Mouse (Mus musculus): ENCODE measurements around the gene Try5. TPM values are rescaled to one million over a fixed set of nuclear protein-coding genes. Genes with fewer than 3 reads are reported as not detected.
"Not testable (repeated sequence)": the region's sequence is repeated elsewhere in the genome, so short reads cannot be mapped to it uniquely, and the experiment has no call there.

Gene Try5
- polyA plus RNA-seq (2012; rRNA removed) = 0.70 and 3.2 TPM in 2 replicates

DNA sequence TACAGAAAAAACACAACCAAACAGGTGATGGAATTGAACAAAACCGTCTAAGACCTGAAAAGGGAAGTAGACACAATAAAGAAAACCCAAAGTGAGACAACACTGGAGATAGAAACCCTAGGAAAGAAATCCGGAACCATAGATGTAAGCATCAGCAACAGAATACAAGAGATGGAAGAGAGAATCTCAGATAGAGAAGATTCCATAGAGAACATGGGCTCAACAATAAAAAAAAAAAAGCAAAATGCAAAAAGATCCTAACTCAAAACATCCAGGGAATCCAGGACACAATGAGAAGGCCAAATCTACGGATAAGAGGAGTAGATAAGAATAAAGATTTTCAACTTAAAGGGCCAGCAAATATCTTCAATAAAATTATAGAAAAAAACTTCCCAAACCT, at the start of gene Try5:
TSS of gene Try5 (minus strand) at position 101 of the 400 bp plus-strand sequence.
- DNase-seq (ENCODE audit: low read depth) = not testable (repeated sequence)

DNA sequence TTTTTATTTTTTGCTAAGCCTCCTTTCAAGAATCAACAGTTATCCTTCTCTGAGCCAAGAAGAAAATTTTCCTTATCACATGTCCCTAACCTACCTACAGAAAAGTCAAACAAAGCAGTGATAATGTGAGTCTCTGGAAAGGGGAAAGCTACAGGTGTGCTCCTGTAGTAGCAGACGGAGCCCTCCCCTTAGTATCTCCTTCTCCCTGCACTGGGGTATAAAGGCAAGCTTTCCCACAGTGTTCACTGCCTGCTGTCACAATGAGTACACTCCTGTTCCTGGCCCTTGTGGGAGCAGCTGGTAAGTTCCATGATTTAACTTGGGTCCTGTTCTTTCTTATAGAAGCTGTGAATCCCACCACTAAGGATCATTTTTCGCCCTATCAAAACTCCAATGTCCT, 37.3 kb upstream of the Try5 start, which contains the start of gene Try10:
TSS of gene Try10 (plus strand) at position 174 of the 400 bp plus-strand sequence.
- no peak for DNase-seq (ENCODE audit: low read depth)

DNA sequence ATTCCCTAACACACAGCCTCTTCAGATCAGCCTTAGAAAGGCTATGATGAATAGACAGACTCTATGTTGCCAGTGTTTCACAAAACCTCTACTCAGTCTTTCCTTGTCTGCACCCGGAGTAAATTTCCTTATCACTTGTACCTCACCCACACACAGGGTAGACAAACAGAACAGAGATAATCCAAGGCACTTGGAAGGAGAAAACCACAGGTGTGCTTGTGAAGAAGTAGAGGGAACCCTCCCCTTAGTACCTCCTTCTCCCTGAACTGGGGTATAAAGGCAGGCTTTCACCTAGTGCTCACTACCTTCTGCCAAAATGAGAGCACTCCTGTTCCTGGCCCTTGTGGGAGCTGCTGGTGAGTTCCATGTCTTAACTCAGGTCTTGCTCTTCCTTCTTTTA, 14.7 kb downstream of the Try5 start, which contains the start of gene Try4:
TSS of gene Try4 (plus strand) at position 301 of the 400 bp plus-strand sequence.
- DNase-seq (ENCODE audit: low read depth) = no peak

DNA sequence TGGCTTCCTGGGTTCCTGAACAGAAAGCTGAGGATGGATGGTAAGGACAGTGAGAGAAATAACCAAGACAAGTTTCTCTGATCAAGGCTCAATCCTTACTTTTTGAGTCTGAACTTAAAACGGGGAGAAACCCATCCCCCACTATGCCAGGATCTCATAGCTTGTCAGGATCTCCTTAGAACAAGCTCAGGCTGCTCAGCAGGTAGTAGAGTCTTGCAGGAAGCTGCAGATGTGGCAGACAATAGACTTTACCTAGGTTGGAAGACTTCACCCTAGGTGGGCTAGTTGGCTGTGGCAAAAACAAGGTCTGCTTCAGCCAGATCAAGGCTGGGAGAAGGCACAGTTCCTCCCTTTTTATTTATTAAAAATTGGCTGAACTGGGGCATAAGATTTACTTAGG, 18.4 kb downstream of the Try5 start:
- DNase-seq (ENCODE audit: low read depth) = no peak

DNA sequence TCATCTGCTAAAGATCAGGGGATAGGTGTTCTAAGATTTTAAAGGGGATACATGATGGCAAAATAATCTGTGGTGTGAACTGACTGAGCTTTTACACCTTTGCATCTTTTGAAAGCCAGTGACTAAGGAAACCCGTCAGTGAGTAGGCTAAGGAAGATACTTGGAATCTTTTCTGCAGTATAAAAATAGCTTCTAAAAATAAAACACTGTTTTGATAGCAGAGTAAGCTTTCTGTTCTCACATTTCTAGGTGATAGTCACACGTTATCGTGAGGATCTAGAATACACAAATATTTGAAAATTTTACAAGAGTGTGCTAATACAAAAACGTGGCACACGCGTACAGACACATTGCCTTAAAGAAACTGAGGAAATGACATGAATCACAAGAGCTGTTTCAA, 50.5 kb downstream of the Try5 start:
- no peak for DNase-seq (ENCODE audit: low read depth)

DNA sequence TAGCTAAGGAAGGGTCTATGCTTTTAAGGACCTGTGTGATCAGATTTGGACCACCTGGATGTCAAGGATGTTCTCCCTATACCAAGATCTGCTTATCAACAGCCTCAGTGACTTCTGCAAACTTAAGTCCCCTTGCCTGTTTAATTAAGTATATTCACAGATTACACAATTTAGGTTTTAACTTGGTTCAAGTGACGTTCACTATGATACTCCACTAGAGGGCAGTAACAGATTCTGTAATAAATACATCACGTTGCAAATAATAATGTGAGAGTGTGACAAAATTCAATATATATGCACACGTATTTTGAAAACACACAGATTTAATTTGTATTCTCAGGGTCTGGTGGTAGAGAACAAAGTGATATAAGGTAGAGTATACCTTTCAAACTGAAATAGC, 53.8 kb downstream of the Try5 start:
- DNase-seq (ENCODE audit: low read depth) = no peak

Other genes starting within 250 kb of the Try5 start
- 1.3 and 8.4 TPM in 2 replicates for gene Try4, start 14.6 kb downstream of the Try5 start, polyA plus RNA-seq (2012; rRNA removed)
- gene Try10, start 37.3 kb upstream of the Try5 start, polyA plus RNA-seq (2012; rRNA removed) = 0.18 TPM in 1 of 2 replicates, not detected in the other
- 0.19 TPM in 1 of 2 replicates, not detected in the other for gene Prss3, start 60.8 kb upstream of the Try5 start, polyA plus RNA-seq (2012; rRNA removed)
- not detected in 2 replicates for gene Gm5771, start 75.5 kb upstream of the Try5 start, polyA plus RNA-seq (2012; rRNA removed)
- not detected in 2 replicates for gene Gm10334, start 129.3 kb upstream of the Try5 start, polyA plus RNA-seq (2012; rRNA removed)
- not detected in 2 replicates for gene Prss1, start 142.1 kb upstream of the Try5 start, polyA plus RNA-seq (2012; rRNA removed)
- 1.1 and 10.5 TPM in 2 replicates for gene Prss2, start 204.9 kb upstream of the Try5 start, polyA plus RNA-seq (2012; rRNA removed)

Data from gonadal fat pad, adult 2 months (tissue).